Mouse (Mus musculus) megakaryocyte progenitor cell, adult 5-6 weeks (primary cell): ENCODE measurements around the gene Top3a. TPM values are rescaled to one million over a fixed set of nuclear protein-coding genes. Genes with fewer than 3 reads are reported as not detected.

Experiments
- ATAC-seq: replicated peaks from 2 replicates; pipeline ENCODE4 v1.8.0; 2016; ENCODE audit warnings: mild to moderate bottlenecking, moderate TSS enrichment, inconsistent platforms; ENCODE audit not compliant: poor library complexity
- total RNA-seq, 2 experiments: library from RNA; stranded (forward) in 1 of 2; stranded (reverse) in 1 of 2; fragments of 157-497, 149-512 nt in 1 of 2; fragments of 200-1000 nt in 1 of 2; gene quantifications; 2 replicates each; pipeline versions ENCODE4 v1.2.3 to v1.2.4; 2015 to 2017

Top3a gene
- total RNA-seq, 2 experiments from 2014 or later: 13.4 to 21.2 TPM

DNA sequence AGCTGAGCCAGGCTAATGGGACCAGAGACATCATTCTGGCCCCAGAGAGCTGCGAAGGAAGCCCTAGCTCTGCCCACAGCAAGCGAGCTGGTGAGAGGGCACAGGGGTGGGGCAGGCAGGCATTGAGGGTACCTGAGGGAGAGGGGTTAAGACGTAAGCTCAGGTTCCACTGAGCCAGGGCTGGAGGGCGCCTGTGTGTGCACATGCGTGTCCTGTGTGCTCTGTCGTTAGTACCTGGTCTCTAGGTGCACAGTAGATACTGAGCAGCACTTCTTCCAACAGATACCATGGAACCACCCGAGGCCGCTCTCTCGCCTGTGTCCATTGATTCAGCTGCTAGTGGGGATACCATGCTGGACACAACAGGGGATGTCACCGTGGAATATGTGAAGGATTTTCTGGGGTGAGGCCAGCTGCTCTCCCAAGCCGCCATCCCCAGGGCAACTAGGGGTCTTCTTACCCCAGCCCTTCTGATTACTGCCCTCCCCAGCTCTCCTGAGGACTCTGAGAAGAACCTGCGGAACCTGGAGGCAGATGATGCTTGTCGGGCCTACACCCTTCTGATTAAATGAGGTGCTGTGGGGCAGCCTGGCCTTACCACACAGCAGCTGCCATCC is 64.4 kb downstream of the Top3a start:
- ATAC-seq: no peak

- ATAC-seq: no peak
Measured at GRCm38 (mm10) chr11:60712040-60712439, 65.1 kb downstream of the Top3a start.

GRCm38 (mm10) chr11:60711218-60711617 is 65.9 kb downstream of the Top3a start:
- ATAC-seq: no peak

GRCm38 (mm10) chr11:60709481-60710465 is 67.4 kb downstream of the Top3a start:
- ATAC-seq: no peak

DNA sequence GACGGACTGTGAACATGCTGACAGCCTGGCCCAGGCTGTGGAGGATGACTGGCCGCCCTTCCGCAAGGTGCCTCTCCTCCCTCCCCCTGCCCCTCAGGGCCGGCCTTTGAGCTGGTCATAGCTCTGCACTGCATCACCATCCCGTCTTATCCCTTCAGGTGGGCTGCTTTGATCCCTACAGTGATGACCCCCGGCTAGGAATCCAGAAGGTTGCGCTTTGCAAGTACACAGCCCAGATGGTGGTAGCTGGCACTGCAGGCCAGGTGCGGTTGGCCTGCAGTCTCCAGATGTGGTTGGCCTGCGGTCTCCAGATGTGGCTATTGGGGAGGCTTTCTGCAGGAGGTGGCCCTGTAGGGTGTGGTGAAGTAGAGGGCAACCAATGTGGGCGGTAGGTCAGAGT is 68.5 kb downstream of the Top3a start:
- ATAC-seq: no peak

DNA sequence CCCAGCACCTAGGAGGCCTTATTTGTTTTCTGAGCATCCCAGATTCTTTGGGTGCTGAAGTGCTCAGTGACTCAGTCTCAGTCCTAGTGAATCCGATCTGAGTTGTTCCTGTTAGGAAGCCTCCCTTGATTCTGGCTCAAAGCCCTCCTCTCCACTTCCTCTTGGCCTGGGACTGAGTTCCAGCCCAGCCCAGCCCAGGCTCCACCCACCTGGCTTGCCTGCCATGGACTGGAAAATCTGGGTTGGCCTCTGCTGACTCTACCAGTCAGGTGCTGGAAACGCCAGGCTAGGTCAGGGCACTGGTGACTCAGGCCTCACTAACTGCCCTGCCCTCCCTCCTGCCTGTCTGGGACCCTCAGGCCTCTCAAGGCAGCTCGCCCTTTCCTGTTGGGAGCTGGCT is 69.5 kb downstream of the Top3a start:
- no peak for ATAC-seq

DNA sequence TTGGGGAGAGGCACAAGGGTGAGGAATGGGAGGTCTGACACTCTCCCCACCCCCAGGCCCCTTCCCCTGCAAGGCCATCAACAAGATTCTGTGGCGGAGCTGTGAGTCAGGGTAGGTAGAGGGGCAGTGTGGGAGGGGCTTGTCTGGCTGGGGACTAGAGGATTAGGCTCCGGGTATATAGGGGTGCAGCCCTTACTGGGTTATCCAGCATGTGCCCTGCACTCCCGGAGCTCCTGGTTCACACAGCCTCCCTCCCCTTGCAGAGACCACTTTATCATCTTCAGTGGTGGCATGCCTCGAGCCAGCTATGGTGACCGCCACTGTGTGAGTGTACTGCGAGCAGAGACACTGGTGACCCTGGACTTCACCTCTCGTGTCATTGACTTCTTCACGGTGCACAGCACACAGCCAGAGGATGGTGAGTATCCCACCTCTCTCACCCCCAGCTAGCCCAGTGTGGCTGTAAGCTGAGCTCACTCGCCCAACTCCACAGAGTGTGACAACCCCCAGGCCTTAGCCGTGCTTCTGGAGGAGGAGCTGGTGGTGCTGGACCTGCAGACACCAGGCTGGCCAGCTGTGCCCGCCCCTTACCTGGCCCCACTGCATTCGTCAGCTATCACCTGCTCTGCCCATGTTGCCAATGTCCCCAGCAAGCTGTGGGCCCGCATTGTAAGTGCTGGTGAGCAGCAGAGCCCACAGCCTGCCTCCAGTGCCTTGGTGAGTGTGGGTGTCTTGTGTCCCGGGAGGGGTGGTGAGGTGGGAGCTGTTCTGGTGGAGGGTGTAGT is 70.3 kb downstream of the Top3a start:
- no peak for ATAC-seq

- ATAC-seq: no peak
Measured at GRCm38 (mm10) chr11:60706076-60706475, 71.1 kb downstream of the Top3a start.

GRCm38 (mm10) chr11:60705255-60705654 is 71.9 kb downstream of the Top3a start:
- no peak for ATAC-seq

DNA sequence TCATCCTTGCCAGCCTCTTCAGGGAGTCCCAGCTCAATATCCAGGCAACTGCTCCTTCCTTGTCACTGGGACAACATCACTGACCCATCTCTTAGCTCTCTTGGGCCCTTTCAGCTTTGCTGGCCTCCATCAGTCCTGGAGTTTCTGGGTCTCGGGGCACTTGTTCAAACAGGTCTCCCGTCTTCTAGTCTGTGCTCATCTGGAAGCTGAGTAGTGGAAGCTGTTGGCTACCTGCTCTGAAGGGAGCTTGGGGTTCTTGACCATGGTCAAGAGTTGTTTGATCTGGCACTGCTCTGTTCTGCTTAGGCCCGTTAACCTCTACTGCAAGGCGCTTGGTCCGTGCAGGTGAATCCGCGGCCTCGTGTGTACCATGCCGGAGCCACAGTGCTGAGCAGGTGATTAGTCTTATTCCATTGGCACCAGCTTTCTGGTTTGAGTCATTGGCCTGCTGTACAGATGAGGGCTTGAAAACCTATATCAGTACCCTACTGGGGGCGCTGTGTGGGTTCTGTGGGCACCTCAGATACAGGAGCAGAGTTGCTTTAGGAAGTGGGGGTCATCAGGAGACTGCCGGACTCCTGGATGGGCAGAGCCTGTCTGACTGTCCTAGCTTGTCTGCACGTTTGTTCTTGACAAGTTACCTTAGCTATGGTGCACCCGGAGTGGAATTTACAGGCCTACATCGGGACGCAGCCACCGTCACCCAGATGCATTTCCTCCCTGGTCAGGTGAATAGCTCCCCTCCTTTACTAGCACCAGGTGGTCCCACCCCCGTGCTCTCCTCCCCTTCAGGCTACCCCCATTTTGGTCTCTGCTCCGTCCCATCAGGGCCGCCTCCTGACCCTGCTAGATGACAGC is 72.9 kb downstream of the Top3a start:
- ATAC-seq: no peak

- peak; percentile 75 for ATAC-seq
Measured at GRCm38 (mm10) chr11:60703131-60703530, 74.0 kb downstream of the Top3a start.

DNA sequence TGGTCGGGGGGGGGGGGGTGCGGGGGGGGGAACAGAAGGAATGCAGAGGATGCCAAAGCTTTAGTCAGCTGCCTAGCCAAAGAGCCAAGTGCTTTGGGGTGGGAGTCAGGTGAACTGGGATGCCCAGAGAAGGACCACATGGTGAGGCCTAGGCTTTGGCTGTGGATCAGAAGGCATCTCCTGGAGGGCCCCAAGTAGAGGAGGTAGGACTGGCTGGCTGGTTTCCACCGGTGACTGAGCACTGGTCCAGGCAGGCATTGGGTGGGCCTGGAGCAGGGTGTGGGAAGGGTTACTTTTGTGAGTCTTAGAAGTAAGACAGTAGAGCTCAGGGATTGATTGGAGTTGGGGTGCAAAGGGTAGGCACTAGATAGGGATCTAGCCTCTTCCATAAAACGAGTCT is 75.6 kb downstream of the Top3a start:
- no peak for ATAC-seq

- no peak for ATAC-seq
Measured at GRCm38 (mm10) chr11:60700320-60701185, 76.6 kb downstream of the Top3a start.

DNA sequence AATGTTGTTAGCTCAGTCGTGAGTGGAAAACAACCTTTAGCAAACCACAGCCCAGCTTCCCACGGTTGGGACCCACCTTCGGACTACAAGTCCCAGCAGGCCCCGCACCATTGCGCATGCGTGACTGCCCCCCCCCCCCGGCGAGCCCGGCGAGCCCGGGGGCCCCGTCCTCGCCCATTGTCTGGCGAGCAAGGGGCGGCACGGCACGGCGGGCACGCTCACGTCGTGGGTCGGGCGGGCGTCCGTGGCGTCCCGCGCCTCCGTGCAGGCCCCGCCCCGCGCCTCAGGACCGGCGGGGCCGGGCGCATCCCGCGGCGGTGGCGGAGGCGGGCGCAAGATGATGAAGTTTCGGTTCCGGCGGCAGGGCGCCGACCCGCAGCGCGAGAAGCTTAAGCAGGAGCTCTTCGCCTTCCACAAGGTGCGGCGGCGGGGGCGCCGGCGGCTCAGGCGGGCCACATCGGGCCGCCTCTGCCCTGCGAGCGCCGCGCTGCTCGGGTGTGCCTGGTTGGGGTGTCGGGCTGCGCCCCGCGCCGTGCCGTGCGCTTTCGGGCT is 77.6 kb downstream of the Top3a start, which contains the start of gene Llgl1:
Gene Llgl1, plus strand, starts transcription at position 200 of the 552 bp plus-strand sequence.
- ATAC-seq: peak; percentile 74

GRCm38 (mm10) chr11:60698806-60699523 is 78.2 kb downstream of the Top3a start:
- ATAC-seq: no peak

DNA sequence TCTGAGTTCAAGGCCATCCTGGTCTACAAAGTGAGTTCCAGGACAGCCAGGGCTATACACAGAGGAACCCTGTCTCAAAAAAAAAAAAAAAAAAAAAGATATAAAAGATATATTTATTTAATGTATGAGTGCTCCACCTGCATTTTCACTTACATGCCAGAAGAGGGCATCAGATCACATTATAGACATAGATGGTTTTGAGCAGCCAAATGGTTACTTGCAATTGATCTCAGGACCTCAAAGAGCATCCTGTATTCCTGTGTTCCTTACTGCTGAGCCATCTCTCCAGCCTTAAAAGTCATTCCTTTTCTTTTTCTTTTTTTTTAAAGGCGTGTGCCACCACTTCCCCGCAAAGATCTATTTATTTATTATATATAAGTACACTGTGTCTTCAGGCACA is 79.6 kb downstream of the Top3a start:
- peak; percentile 61 for ATAC-seq

DNA sequence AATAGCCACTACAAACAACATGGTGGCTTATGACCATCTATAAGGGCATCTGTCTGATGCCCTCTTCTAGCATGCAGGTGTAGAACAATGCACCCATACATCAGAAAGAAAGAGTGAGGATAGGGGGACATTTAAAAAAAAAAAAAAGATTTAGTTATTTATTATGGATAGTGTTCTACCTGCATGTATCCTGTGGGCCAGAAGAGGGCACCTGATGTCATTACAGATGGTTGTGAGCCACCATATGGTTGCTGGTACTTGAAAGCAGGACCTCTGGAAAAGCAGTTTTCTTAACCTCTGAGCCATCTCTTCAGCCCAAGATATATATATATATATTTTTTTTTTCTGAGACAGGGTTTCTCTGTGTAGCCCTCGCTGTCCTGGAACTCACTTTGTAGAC is 81.0 kb downstream of the Top3a start:
- no peak for ATAC-seq
